Mouse (Mus musculus): Measurements from ENCODE around the gene Tsc22d1. TPM values are rescaled to one million over a fixed set of nuclear protein-coding genes. Genes with fewer than 3 reads are reported as not detected.

Tsc22d1 gene
- polyA plus RNA-seq, 2 experiments from 2014 or later: 9.0 to 9.2 TPM

GRCm38 (mm10) chr14:76520606-76521005, 105.8 kb downstream of the Tsc22d1 start:
- no peak for ATAC-seq

- no peak for ATAC-seq
Observed at GRCm38 (mm10) chr14:76521308-76521707, 106.5 kb downstream of the Tsc22d1 start.

DNA sequence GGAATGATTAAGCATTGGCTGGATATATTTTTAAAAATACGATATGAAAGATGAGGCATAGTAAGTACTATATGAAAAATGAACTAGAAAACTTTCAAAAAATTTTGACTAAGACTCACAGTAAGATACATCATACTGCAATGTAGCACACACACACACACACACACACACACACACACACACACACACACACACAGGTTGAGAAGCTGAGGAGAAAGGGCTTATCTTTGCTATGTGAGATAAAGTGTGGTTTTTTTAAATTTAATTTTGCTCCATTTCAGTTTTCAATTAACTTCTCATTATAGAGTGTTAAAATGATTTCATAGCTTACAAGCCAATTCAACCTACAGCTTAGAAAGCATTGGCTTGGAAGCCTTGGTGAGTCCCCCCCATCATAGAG, 108.6 kb downstream of the Tsc22d1 start:
- no peak for ATAC-seq

DNA sequence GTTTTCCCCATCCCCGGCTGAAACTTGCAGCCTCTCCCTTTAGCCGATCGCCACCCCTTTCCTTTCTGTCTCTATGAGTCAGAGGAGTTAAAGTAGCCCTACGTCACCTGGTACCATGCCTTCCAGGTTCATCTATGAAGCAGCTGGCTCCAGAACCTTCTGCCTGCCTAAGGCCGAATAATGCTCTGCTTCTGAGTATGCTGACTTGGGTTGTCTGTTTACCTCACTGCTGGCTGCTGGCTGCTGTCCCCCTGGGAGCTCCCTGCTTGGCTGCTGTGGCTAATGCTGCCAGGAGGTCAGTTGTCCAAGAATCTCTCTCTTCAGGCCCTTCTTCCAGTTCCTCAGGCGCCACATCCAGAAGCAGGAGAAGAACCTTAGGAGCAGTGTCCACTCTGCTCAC, 111.7 kb downstream of the Tsc22d1 start:
- no peak for ATAC-seq

GRCm38 (mm10) chr14:76527030-76527719, 112.4 kb downstream of the Tsc22d1 start:
- no peak for ATAC-seq

GRCm38 (mm10) chr14:76527758-76528313, 113.1 kb downstream of the Tsc22d1 start:
- ATAC-seq: no peak

- no peak for ATAC-seq
Observed at GRCm38 (mm10) chr14:76528641-76529040, 113.9 kb downstream of the Tsc22d1 start.

GRCm38 (mm10) chr14:76531027-76531660, 116.4 kb downstream of the Tsc22d1 start:
- no peak for ATAC-seq

- ATAC-seq: peak; percentile 26
Observed at GRCm38 (mm10) chr14:76532257-76533169, 117.8 kb downstream of the Tsc22d1 start.

- no peak for ATAC-seq
Observed at GRCm38 (mm10) chr14:76533170-76533815, 118.5 kb downstream of the Tsc22d1 start.

DNA sequence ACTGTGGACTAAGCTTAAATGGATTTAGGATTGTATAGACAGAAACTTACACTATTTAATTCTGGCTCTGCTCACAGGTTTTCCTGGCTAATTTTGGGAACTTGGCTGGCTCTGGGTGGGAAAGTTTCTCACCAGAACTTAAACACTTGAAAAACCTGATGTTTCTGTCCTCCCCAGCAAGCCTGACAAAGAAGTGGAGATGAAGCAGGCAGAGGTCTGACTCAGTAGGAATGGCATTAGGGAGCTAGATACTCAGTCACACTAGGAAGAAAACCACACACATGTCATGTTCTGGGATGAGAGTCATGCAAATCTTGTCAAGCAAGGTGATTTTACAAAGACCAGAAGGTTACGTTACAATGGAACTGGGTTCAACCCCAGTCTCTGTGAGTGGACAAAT, 120.3 kb downstream of the Tsc22d1 start:
- no peak for ATAC-seq

DNA sequence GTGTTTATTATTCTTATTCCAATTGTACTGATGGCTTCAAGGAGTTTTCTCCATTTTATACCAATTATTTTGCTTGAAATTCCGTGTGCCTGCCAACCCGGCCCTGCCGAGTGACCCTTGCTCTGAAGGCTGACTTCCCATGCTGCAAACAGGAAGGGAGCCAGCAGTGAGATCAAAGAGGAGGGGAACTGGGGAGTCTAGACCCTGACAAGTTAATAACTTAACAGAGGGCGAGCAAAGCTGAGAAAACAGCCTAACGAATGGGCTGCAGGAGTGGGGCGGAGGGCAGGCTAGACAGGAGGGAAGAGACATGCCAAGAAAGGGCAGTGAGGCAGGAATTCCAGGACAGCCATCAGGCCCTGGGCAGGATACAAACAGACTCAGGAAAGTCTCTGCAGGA, 122.2 kb downstream of the Tsc22d1 start:
- ATAC-seq: no peak

GRCm38 (mm10) chr14:76540005-76540670, 125.4 kb downstream of the Tsc22d1 start:
- ATAC-seq: no peak

DNA sequence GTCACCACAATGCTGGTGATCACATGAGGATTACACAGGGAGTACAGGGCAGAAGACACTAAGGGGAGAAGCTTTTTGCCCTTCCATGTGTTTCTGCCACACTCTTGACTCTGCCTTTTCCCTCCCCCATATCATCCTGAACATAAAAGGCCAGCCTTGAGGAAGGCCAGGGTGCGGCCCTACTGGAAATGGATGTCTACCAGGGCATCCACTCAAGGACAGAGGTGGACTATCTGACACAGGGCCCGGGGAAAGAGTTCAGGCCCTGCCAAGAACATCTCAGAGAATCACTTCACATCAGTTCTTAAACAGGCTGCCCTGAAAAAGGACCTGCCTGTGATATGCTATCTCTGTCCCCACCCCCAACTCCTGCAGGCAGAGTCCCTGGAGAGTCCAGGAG, 126.6 kb downstream of the Tsc22d1 start:
- no peak for ATAC-seq

- no peak for ATAC-seq
Observed at GRCm38 (mm10) chr14:76544136-76544535, 129.4 kb downstream of the Tsc22d1 start.

DNA sequence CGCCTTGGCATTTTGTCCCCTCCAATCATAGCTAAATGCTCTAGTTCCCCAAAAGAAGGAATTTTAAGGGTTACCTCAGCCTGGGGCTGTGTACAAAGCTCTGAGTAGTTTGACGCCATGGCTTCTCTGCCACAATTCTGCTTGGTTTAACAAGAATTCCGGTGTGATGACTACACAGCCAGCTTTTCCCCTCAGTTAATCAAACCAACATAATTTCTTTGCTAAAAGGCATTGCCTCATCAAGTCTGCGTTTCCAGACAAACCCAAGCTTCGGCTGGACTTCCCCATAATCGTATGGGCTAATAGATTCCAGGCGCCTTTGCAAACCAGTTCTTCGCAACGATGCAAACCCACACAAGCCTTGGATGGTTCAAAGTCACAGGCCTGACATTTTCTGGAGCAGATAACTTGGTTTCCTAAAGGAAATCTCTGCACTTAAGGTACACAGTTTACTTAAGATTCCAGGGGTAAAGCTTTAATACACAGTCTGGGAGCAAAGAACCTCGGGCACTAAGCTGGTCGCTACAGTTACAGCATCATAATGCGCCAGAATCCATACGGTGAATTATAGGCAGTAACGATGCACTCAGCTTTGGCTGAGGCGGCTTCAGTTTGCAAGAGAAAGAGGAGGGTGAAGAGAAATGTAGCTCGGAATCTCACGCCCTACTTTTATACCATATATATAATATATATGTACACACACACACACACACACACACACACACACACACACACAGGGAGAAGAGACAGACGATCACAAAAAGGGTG, 140.7 kb downstream of the Tsc22d1 start:
- no peak for ATAC-seq

- ATAC-seq: peak; percentile 86
Observed at GRCm38 (mm10) chr14:76556031-76556851, 141.5 kb downstream of the Tsc22d1 start.

GRCm38 (mm10) chr14:76556852-76557208, 142.1 kb downstream of the Tsc22d1 start, which contains the start of gene Serp2:
TSS of gene Serp2 (minus strand) at chr14:76556889.
- ATAC-seq: no peak
